Mouse (Mus musculus) spleen, adult 2 months (tissue): Measurements from ENCODE around the gene Metap1d. TPM values are rescaled to one million over a fixed set of nuclear protein-coding genes. Genes with fewer than 3 reads are reported as not detected.

ENCODE experiments used
- DNase-seq, 2 experiments: peaks; one replicate each; pipeline versions ENCODE4 v3.0.0 to v3.0.0-alpha.2; 2012 to 2021; ENCODE audit warnings: low spot score in 2 of 2, low read depth in 1 of 2
- H3K27ac ChIP-seq: fragments of 200-500 bp; 2 replicates; pipeline ENCODE4 v1.5.1; 2012; ENCODE audit warnings: low read length, inconsistent platforms; ENCODE audit not compliant: insufficient read depth
- H3K27me3 ChIP-seq: fragments of 200-500 bp; 2 replicates; pipeline ENCODE4 v1.6.1; 2012; ENCODE audit warnings: mild to moderate bottlenecking, moderate library complexity, low read length, inconsistent platforms; ENCODE audit not compliant: control insufficient read depth, insufficient read depth
- H3K36me3 ChIP-seq: fragments of 200-500 bp; 2 replicates; pipeline ENCODE4 v1.6.1; 2012; ENCODE audit warnings: mild to moderate bottlenecking, low read length, inconsistent platforms; ENCODE audit not compliant: control insufficient read depth, insufficient read depth
- H3K4me1 ChIP-seq: fragments of 200-500 bp; 2 replicates; pipeline ENCODE4 v1.6.1; 2011; ENCODE audit warnings: inconsistent platforms; ENCODE audit not compliant: control insufficient read depth, insufficient read depth, insufficient read length
- H3K4me3 ChIP-seq: fragments of 200-500 bp; 2 replicates; pipeline ENCODE4 v1.5.1; 2011; ENCODE audit warnings: mild to moderate bottlenecking, inconsistent platforms; ENCODE audit not compliant: insufficient read depth, insufficient read length; ENCODE audit errors: extremely low read depth
- CTCF ChIP-seq: fragments of 200-500 bp; IDR thresholded peaks from 2 replicates; pipeline ENCODE4 v1.5.1; 2011; ENCODE audit warnings: mild to moderate bottlenecking, inconsistent platforms; ENCODE audit not compliant: insufficient read depth, insufficient read length, insufficient replicate concordance; ENCODE audit errors: extremely low read depth
- POLR2A ChIP-seq: fragments of 200-500 bp; IDR thresholded peaks from 2 replicates; pipeline ENCODE4 v1.6.1; 2011; ENCODE audit warnings: low read depth, low read length, inconsistent platforms
- WGBS: fragments of 180-500 bp; shearing (Covaris S2); methylation state at CpG from one replicate; pipeline ENCODE4 v1.1.7; 2018; 5-methylcytosine and 5-hydroxymethylcytosine counted together
- polyA plus RNA-seq: library from polyadenylated mRNA; depleted of rRNA; stranded (reverse); fragments of >200 nt; gene quantifications from 2 replicates; pipeline ENCODE4 v1.2.3, GENCODE M21; 2012; rRNA removed

The Metap1d gene
- polyA plus RNA-seq, 1 experiment = 10.5 TPM

- WGBS = 31% methylated on average over 3 of the region's 3 CpGs
These were observed 97.3 kb downstream of the Metap1d start for GRCm38 (mm10) chr2:71550330-71550729.

GRCm38 (mm10) chr2:71551704-71552103, 98.6 kb downstream of the Metap1d start:
- 2% methylated on average over 18 of the region's 18 CpGs for WGBS
- Histone ChIP-seq H3K27me3 (peaks cover 12% of the 10 kb centered on the region), H3K36me3 (no peaks in the 10 kb centered on the region), H3K4me1 (peaks cover 1% of the 10 kb centered on the region; the same call in 1 of the 2 replicates), H3K4me3 (no peak overlapping the region), H3K27ac (no peak overlapping the region)
- TF ChIP-seq POLR2A (no peak), CTCF (no peak)
- DNase-seq = no peak

More at GRCm38 (mm10) chr2:71550330-71550729, 97.3 kb downstream of the Metap1d start:
- H3K36me3 ChIP-seq = no peaks in the 10 kb centered on the region
- peaks cover 15% of the 10 kb centered on the region for H3K4me1 ChIP-seq
- H3K4me3 ChIP-seq = no peak overlapping the region
- no peak for DNase-seq
- no peak overlapping the region for H3K27ac ChIP-seq
- H3K27me3 ChIP-seq = peaks cover 26% of the 10 kb centered on the region
- no peak for TF ChIP-seq CTCF
- no peak for TF ChIP-seq POLR2A

- Histone ChIP-seq H3K4me1 (no peaks in the 10 kb centered on the region), H3K36me3 (no peaks in the 10 kb centered on the region), H3K4me3 (no peak overlapping the region), H3K27ac (no peak overlapping the region), H3K27me3 (peaks cover 6% of the 10 kb centered on the region; the same call in 1 of the 2 replicates)
- 64% methylated on average over 5 of the region's 5 CpGs for WGBS
- no peak for DNase-seq
- TF ChIP-seq POLR2A = no peak
- no peak for TF ChIP-seq CTCF
These were observed 103.0 kb downstream of the Metap1d start for GRCm38 (mm10) chr2:71556071-71556470.

GRCm38 (mm10) chr2:71566466-71566865, 113.4 kb downstream of the Metap1d start:
- H3K27me3 ChIP-seq = no peaks in the 10 kb centered on the region
- H3K27ac ChIP-seq = no peak overlapping the region
- H3K36me3 ChIP-seq = no peaks in the 10 kb centered on the region
- no peak overlapping the region for H3K4me3 ChIP-seq
- no peak for TF ChIP-seq POLR2A
- TF ChIP-seq CTCF = no peak
- DNase-seq = no peak
- no peaks in the 10 kb centered on the region for H3K4me1 ChIP-seq
- 84% methylated on average over 9 of the region's 9 CpGs for WGBS

- Histone ChIP-seq H3K4me3 (no peak overlapping the region), H3K36me3 (no peaks in the 10 kb centered on the region), H3K27me3 (no peaks in the 10 kb centered on the region), H3K27ac (no peak overlapping the region), H3K4me1 (no peaks in the 10 kb centered on the region)
- TF ChIP-seq CTCF (no peak), POLR2A (no peak)
- DNase-seq = no peak
- WGBS = 63% methylated on average over 4 of the region's 4 CpGs
These were observed 120.7 kb downstream of the Metap1d start for GRCm38 (mm10) chr2:71573736-71574135.

Other genes starting within 250 kb of the Metap1d start
- gene Dync1i2, start 241.6 kb upstream of the Metap1d start, polyA plus RNA-seq = 6.2 and 7.7 TPM in 2 replicates
- gene Slc25a12, start 85.5 kb upstream of the Metap1d start, polyA plus RNA-seq = 18.5 and 25.9 TPM in 2 replicates
- gene Hat1, start 64.3 kb upstream of the Metap1d start, polyA plus RNA-seq = 2.5 and 3.4 TPM in 2 replicates
- gene Dlx1, start 74.8 kb downstream of the Metap1d start, polyA plus RNA-seq = 0.28 TPM in 1 of 2 replicates, not detected in the other
- not detected in 2 replicates for gene Dlx2, start 93.5 kb downstream of the Metap1d start, polyA plus RNA-seq